Mouse (Mus musculus): ENCODE data around the gene Il17f. TPM values are rescaled to one million over a fixed set of nuclear protein-coding genes. Genes with fewer than 3 reads are reported as not detected.
"Not testable (repeated sequence)": the region's sequence is repeated elsewhere in the genome, so short reads cannot be mapped to it uniquely, and the experiment has no call there.

The Il17f gene
- not detected for polyA plus RNA-seq (2012; fragmentation: generic; extraction: Trizol)

- H3K4me3 ChIP-seq; H3K36me3 ChIP-seq (ENCODE audit: control insufficient read depth, insufficient read depth); H3K79me2 ChIP-seq (ENCODE audit: control insufficient read depth, insufficient read depth); H3K4me2 ChIP-seq (ENCODE audit: low read depth); H3K27me3 ChIP-seq (ENCODE audit: control insufficient read depth, insufficient read depth, insufficient read length); H3ac ChIP-seq (ENCODE audit: control insufficient read depth, insufficient read length): not testable (repeated sequence)
These were observed at the start of gene Il17f for GRCm38 (mm10) chr1:20790517-20790916. Gene Il17f (minus strand): TSS chr1:20790617.

GRCm38 (mm10) chr1:20839911-20840310 lies 49.5 kb upstream of the Il17f start:
- peaks cover 8% of the 10 kb centered on the region for H3K27me3 ChIP-seq (ENCODE audit: control insufficient read depth, insufficient read depth, insufficient read length)
- H3K36me3 ChIP-seq (ENCODE audit: control insufficient read depth, insufficient read depth): no peaks in the 10 kb centered on the region
- H3K4me2 ChIP-seq (ENCODE audit: low read depth): no peak overlapping the region
- H3K4me3 ChIP-seq: no peak overlapping the region
- no peak overlapping the region for H3ac ChIP-seq (ENCODE audit: control insufficient read depth, insufficient read length)
- TF ChIP-seq E2F4 (IDR thresholded peaks at IDR 0.05; ENCODE audit: insufficient read depth): no peak
- TF ChIP-seq SRF (IDR thresholded peaks at IDR 0.05; ENCODE audit: control insufficient read depth, insufficient read length, low read depth): no peak
- TF ChIP-seq REST (IDR thresholded peaks at IDR 0.05; ENCODE audit: insufficient read depth, insufficient read length): no peak
- TF ChIP-seq TCF3 (IDR thresholded peaks at IDR 0.05; ENCODE audit: insufficient read length, low read depth): no peak
- TF ChIP-seq MAX (IDR thresholded peaks at IDR 0.05; ENCODE audit: low read depth): no peak
- no peaks in the 10 kb centered on the region for H3K79me2 ChIP-seq (ENCODE audit: control insufficient read depth, insufficient read depth)

- H3K4me2 ChIP-seq (ENCODE audit: low read depth): no peak overlapping the region
- H3K27me3 ChIP-seq (ENCODE audit: control insufficient read depth, insufficient read depth, insufficient read length): peaks cover 8% of the 10 kb centered on the region
- no peak overlapping the region for H3K4me3 ChIP-seq
- TF ChIP-seq POLR2A (IDR thresholded peaks at IDR 0.05; ENCODE audit: insufficient read length, low read depth): no peak
- no peak for TF ChIP-seq E2F4 (IDR thresholded peaks at IDR 0.05; ENCODE audit: insufficient read depth)
- no peak for TF ChIP-seq MAX (IDR thresholded peaks at IDR 0.05; ENCODE audit: low read depth)
- TF ChIP-seq CEBPB (IDR thresholded peaks at IDR 0.05; ENCODE audit: insufficient read depth, poor library complexity, severe bottlenecking): no peak
- TF ChIP-seq POLR2AphosphoS2 (IDR thresholded peaks at IDR 0.05; ENCODE audit: insufficient read length, low read depth): no peak
- no peak for TF ChIP-seq SRF (IDR thresholded peaks at IDR 0.05; ENCODE audit: control insufficient read depth, insufficient read length, low read depth)
- TF ChIP-seq TCF3 (IDR thresholded peaks at IDR 0.05; ENCODE audit: insufficient read length, low read depth): no peak
- TF ChIP-seq USF1 (IDR thresholded peaks at IDR 0.05; ENCODE audit: low read depth): no peak
- no peak for TF ChIP-seq TCF12 (IDR thresholded peaks at IDR 0.05; ENCODE audit: insufficient read depth, poor library complexity, severe bottlenecking)
- no peaks in the 10 kb centered on the region for H3K79me2 ChIP-seq (ENCODE audit: control insufficient read depth, insufficient read depth)
- no peak overlapping the region for H3ac ChIP-seq (ENCODE audit: control insufficient read depth, insufficient read length)
- no peaks in the 10 kb centered on the region for H3K36me3 ChIP-seq (ENCODE audit: control insufficient read depth, insufficient read depth)
These were observed 46.2 kb upstream of the Il17f start for GRCm38 (mm10) chr1:20836551-20837125.

- H3K4me3 ChIP-seq: no peak overlapping the region
- no peak overlapping the region for H3K4me2 ChIP-seq (ENCODE audit: low read depth)
- no peak overlapping the region for H3ac ChIP-seq (ENCODE audit: control insufficient read depth, insufficient read length)
These were observed 42.7 kb upstream of the Il17f start for GRCm38 (mm10) chr1:20833141-20833511.

GRCm38 (mm10) chr1:20832473-20833140 lies 42.2 kb upstream of the Il17f start:
- Histone ChIP-seq H3K79me2 (ENCODE audit: control insufficient read depth, insufficient read depth) (no peaks in the 10 kb centered on the region), H3ac (ENCODE audit: control insufficient read depth, insufficient read length) (no peak overlapping the region), H3K4me3 (no peak overlapping the region), H3K36me3 (ENCODE audit: control insufficient read depth, insufficient read depth) (no peaks in the 10 kb centered on the region), H3K4me2 (ENCODE audit: low read depth) (no peak overlapping the region), H3K27me3 (ENCODE audit: control insufficient read depth, insufficient read depth, insufficient read length) (peaks cover 8% of the 10 kb centered on the region)
- TF ChIP-seq TCF12 (IDR thresholded peaks at IDR 0.05; ENCODE audit: insufficient read depth, poor library complexity, severe bottlenecking): no peak
- no peak for TF ChIP-seq MAX (IDR thresholded peaks at IDR 0.05; ENCODE audit: low read depth)
- no peak for TF ChIP-seq REST (IDR thresholded peaks at IDR 0.05; ENCODE audit: insufficient read depth, insufficient read length)
- no peak for TF ChIP-seq USF1 (IDR thresholded peaks at IDR 0.05; ENCODE audit: low read depth)
- TF ChIP-seq POLR2A (IDR thresholded peaks at IDR 0.05; ENCODE audit: insufficient read length, low read depth): no peak
- TF ChIP-seq E2F4 (IDR thresholded peaks at IDR 0.05; ENCODE audit: insufficient read depth): no peak
- no peak for TF ChIP-seq TCF3 (IDR thresholded peaks at IDR 0.05; ENCODE audit: insufficient read length, low read depth)

More at GRCm38 (mm10) chr1:20833141-20833511, 42.7 kb upstream of the Il17f start:
- Histone ChIP-seq H3K36me3 (ENCODE audit: control insufficient read depth, insufficient read depth) (no peaks in the 10 kb centered on the region), H3K79me2 (ENCODE audit: control insufficient read depth, insufficient read depth) (no peaks in the 10 kb centered on the region), H3K27me3 (ENCODE audit: control insufficient read depth, insufficient read depth, insufficient read length) (peaks cover 8% of the 10 kb centered on the region)
- TF ChIP-seq MYOG (IDR thresholded peaks at IDR 0.05; ENCODE audit: control insufficient read depth in 1 of 3, insufficient read depth in 1 of 3, insufficient read length in 2 of 3, low read depth in 2 of 3) (no peak), MAX (IDR thresholded peaks at IDR 0.05; ENCODE audit: low read depth) (no peak), POLR2AphosphoS2 (IDR thresholded peaks at IDR 0.05; ENCODE audit: insufficient read length, low read depth) (no peak)

- H3K27me3 ChIP-seq (ENCODE audit: control insufficient read depth, insufficient read depth, insufficient read length): peaks cover 2% of the 10 kb centered on the region
- H3K36me3 ChIP-seq (ENCODE audit: control insufficient read depth, insufficient read depth): no peaks in the 10 kb centered on the region
- TF ChIP-seq POLR2AphosphoS2 (IDR thresholded peaks at IDR 0.05; ENCODE audit: insufficient read length, low read depth) (no peak), SRF (IDR thresholded peaks at IDR 0.05; ENCODE audit: control insufficient read depth, insufficient read length, low read depth) (no peak), MYOD1 (IDR thresholded peaks at IDR 0.05; ENCODE audit: control insufficient read depth in 1 of 3, insufficient read length in 2 of 3, low read depth in 2 of 3) (no peak), E2F4 (IDR thresholded peaks at IDR 0.05; ENCODE audit: insufficient read depth) (no peak), CEBPB (IDR thresholded peaks at IDR 0.05; ENCODE audit: insufficient read depth, poor library complexity, severe bottlenecking) (no peak), POLR2A (IDR thresholded peaks at IDR 0.05; ENCODE audit: insufficient read length, low read depth) (no peak), TCF3 (IDR thresholded peaks at IDR 0.05; ENCODE audit: insufficient read length, low read depth) (no peak), MYOG (IDR thresholded peaks at IDR 0.05; ENCODE audit: control insufficient read depth in 1 of 3, insufficient read depth in 1 of 3, insufficient read length in 2 of 3, low read depth in 2 of 3) (no peak), REST (IDR thresholded peaks at IDR 0.05; ENCODE audit: insufficient read depth, insufficient read length) (no peak), TCF12 (IDR thresholded peaks at IDR 0.05; ENCODE audit: insufficient read depth, poor library complexity, severe bottlenecking) (no peak), USF1 (IDR thresholded peaks at IDR 0.05; ENCODE audit: low read depth) (no peak)
- no peak overlapping the region for H3K4me3 ChIP-seq
- no peaks in the 10 kb centered on the region for H3K79me2 ChIP-seq (ENCODE audit: control insufficient read depth, insufficient read depth)
- H3K4me2 ChIP-seq (ENCODE audit: low read depth): no peak overlapping the region
- H3ac ChIP-seq (ENCODE audit: control insufficient read depth, insufficient read length): no peak overlapping the region
These were observed 40.1 kb upstream of the Il17f start for GRCm38 (mm10) chr1:20830546-20830945.

Data from myocyte (in vitro differentiated cells).